Mouse (Mus musculus): ENCODE results near the gene Rnf126. TPM values are rescaled to one million over a fixed set of nuclear protein-coding genes. Genes with fewer than 3 reads are reported as not detected.

Rnf126 gene
- total RNA-seq (2023), result 47.4 to 62.4 TPM (median 56.4 TPM) in 4 replicates

GRCm38 (mm10) chr10:79766508-79767325, at the start of gene Rnf126:
Gene Rnf126, minus strand, starts transcription at chr10:79766952.

GRCm38 (mm10) chr10:79793051-79793737, 26.4 kb upstream of the Rnf126 start, which contains the start of gene Palm:
Gene Palm, plus strand, starts transcription at chr10:79793572.

GRCm38 (mm10) chr10:79790861-79791260, 24.1 kb upstream of the Rnf126 start, which contains the start of gene Prss57:
Gene Prss57, minus strand, starts transcription at chr10:79790961.

GRCm38 (mm10) chr10:79777103-79777531, 10.4 kb upstream of the Rnf126 start, which contains the start of gene Fstl3:
Gene Fstl3, plus strand, starts transcription at chr10:79777272.

GRCm38 (mm10) chr10:79754856-79755516, 11.8 kb downstream of the Rnf126 start, which contains the start of gene Fgf22:
Gene Fgf22, plus strand, starts transcription at chr10:79755076.

GRCm38 (mm10) chr10:79745898-79746773, 20.6 kb downstream of the Rnf126 start, which contains the start of gene Polrmt:
Gene Polrmt, minus strand, starts transcription at chr10:79746581.

GRCm38 (mm10) chr10:79716254-79716987, 50.3 kb downstream of the Rnf126 start, which contains the start of gene Hcn2:
Gene Hcn2, plus strand, starts transcription at chr10:79716634.

Other genes with a start within 250 kb of the Rnf126 start
- 2.9 to 3.5 TPM (median 3.1 TPM) in 4 replicates for gene Plpp2, start 233.2 kb downstream of the Rnf126 start, total RNA-seq (2023)
- gene Mier2, start 211.8 kb downstream of the Rnf126 start, total RNA-seq (2023), result 42.9 to 51.2 TPM (median 44.5 TPM) in 4 replicates
- 3.5 TPM in 1 of 4 replicates, not detected in the others for gene Theg, start 179.6 kb downstream of the Rnf126 start, total RNA-seq (2023)
- gene C2cd4c, start 152.9 kb downstream of the Rnf126 start, total RNA-seq (2023), result not detected in 4 replicates
- gene Shc2, start 129.0 kb downstream of the Rnf126 start, total RNA-seq (2023), result not detected in 4 replicates
- gene Odf3l2, start 121.2 kb downstream of the Rnf126 start, total RNA-seq (2023), result not detected in 4 replicates
- not detected in 4 replicates for gene Madcam1, start 102.4 kb downstream of the Rnf126 start, total RNA-seq (2023)
- gene Tpgs1, start 97.6 kb downstream of the Rnf126 start, total RNA-seq (2023), result 16.5 to 17.6 TPM (median 17.2 TPM) in 4 replicates
- 64.3 to 70.9 TPM (median 67.1 TPM) in 4 replicates for gene Cdc34, start 84.8 kb downstream of the Rnf126 start, total RNA-seq (2023)
- gene Gzmm, start 77.9 kb downstream of the Rnf126 start, total RNA-seq (2023), result 2.2 to 3.3 TPM (median 2.8 TPM) in 4 replicates
- 93.0 to 101 TPM (median 96.4 TPM) in 4 replicates for gene Bsg, start 62.5 kb downstream of the Rnf126 start, total RNA-seq (2023)
- not detected in 4 replicates for gene Hcn2, start 50.3 kb downstream of the Rnf126 start, total RNA-seq (2023)
- 61.1 to 82.7 TPM (median 70.9 TPM) in 4 replicates for gene Polrmt, start 20.4 kb downstream of the Rnf126 start, total RNA-seq (2023)
- not detected in 4 replicates for gene Fgf22, start 11.9 kb downstream of the Rnf126 start, total RNA-seq (2023)
- 1.5 to 3.1 TPM (median 1.8 TPM) in 4 replicates for gene Fstl3, start 10.3 kb upstream of the Rnf126 start, total RNA-seq (2023)
- gene Prss57, start 24.0 kb upstream of the Rnf126 start, total RNA-seq (2023), result not detected in 4 replicates
- 6.0 to 6.7 TPM (median 6.3 TPM) in 4 replicates for gene Palm, start 26.6 kb upstream of the Rnf126 start, total RNA-seq (2023)
- not detected in 4 replicates for gene Misp, start 54.0 kb upstream of the Rnf126 start, total RNA-seq (2023)
- gene Ptbp1, start 87.5 kb upstream of the Rnf126 start, total RNA-seq (2023), result 435 to 450 TPM (median 444 TPM) in 4 replicates
- gene Prtn3, start 107.5 kb upstream of the Rnf126 start, total RNA-seq (2023), result 0.75 TPM in 1 of 4 replicates, not detected in the others
- 0.56 to 1.1 TPM (median 1.1 TPM) in 4 replicates for gene Plppr3, start 107.7 kb upstream of the Rnf126 start, total RNA-seq (2023)
- gene Elane, start 119.3 kb upstream of the Rnf126 start, total RNA-seq (2023), result not detected in 4 replicates
- not detected in 4 replicates for gene Cfd, start 123.9 kb upstream of the Rnf126 start, total RNA-seq (2023)
- gene Med16, start 142.0 kb upstream of the Rnf126 start, total RNA-seq (2023), result 78.8 to 89.5 TPM (median 83.7 TPM) in 4 replicates
- not detected in 4 replicates for gene Gm26602, start 143.9 kb upstream of the Rnf126 start, total RNA-seq (2023)
- 0.39 to 0.63 TPM (median 0.47 TPM) in 4 replicates for gene Kiss1r, start 150.0 kb upstream of the Rnf126 start, total RNA-seq (2023)
- 94.1 to 105 TPM (median 98.7 TPM) in 4 replicates for gene R3hdm4, start 154.3 kb upstream of the Rnf126 start, total RNA-seq (2023)
- 32.5 to 39.9 TPM (median 35.7 TPM) in 4 replicates for gene Arid3a, start 160.1 kb upstream of the Rnf126 start, total RNA-seq (2023)
- 46.0 to 52.3 TPM (median 48.3 TPM) in 4 replicates for gene Wdr18, start 193.2 kb upstream of the Rnf126 start, total RNA-seq (2023)
- gene Grin3b, start 203.8 kb upstream of the Rnf126 start, total RNA-seq (2023), result not detected in 4 replicates
- 163 to 175 TPM (median 163 TPM) in 4 replicates for gene Tmem259, start 217.4 kb upstream of the Rnf126 start, total RNA-seq (2023)
- gene Cnn2, start 221.6 kb upstream of the Rnf126 start, total RNA-seq (2023), result 329 to 335 TPM (median 331 TPM) in 4 replicates
- 51.7 to 55.6 TPM (median 53.3 TPM) in 4 replicates for gene Abca7, start 229.5 kb upstream of the Rnf126 start, total RNA-seq (2023)
- gene Arhgap45, start 249.7 kb upstream of the Rnf126 start, total RNA-seq (2023), result 482 to 540 TPM (median 503 TPM) in 4 replicates

Data from B cell, adult 62 days (primary cell).